Mouse (Mus musculus) bone marrow, adult 2 months (tissue): Measurements from ENCODE around the gene Mras.

Experiments used
- CTCF ChIP-seq: fragments of 200-500 bp; IDR thresholded peaks from 2 replicates; pipeline ENCODE4 v1.5.1; 2011; ENCODE audit warnings: low read length, control low read depth; ENCODE audit not compliant: control insufficient read depth, insufficient read depth
- POLR2A ChIP-seq: fragments of 200-500 bp; IDR thresholded peaks from 2 replicates; pipeline ENCODE4 v1.6.1; 2011; ENCODE audit warnings: low read depth, mild to moderate bottlenecking, control low read depth, low read length, borderline replicate concordance; ENCODE audit not compliant: control insufficient read depth

DNA sequence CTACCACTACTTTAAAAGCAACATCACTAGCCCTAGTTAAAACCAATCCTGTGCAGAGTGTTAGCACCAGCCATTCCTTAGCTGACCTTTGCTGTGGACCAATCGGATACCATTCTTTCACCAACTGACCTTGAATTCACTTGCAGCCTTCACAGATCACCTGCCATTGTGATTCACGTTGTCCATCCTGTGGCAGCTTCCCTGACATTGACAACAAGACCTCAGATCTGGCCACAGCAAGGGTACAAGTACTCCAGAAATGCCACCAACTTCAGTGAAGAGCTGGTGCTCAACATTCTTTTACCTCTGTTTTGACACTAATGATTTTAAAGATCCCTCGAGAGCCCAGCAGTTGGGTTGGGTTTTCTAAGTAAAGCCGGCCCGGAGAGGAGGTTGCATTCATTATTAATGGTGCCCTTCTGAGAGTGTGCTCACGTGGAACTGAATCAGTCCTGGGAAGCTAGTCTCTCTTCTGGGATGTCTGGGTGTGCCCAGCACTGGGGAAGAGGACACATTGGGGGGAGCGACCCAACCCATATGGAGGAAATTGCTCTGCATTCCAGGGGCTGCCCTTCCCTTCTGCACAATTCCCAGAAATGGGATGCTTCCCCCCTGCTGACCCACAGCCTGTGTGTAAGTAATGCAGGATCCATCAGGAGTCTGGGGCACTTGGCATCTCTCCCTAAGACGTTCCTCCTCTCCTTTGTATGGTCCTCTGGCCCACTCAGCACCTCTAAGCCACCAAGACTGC, 17.1 kb downstream of the Mras start:
- no peak for TF ChIP-seq POLR2A
- TF ChIP-seq CTCF, result no peak
